Mouse (Mus musculus) heart, postnatal 0 days (tissue): ENCODE data around the gene Schip1. TPM values are rescaled to one million over a fixed set of nuclear protein-coding genes. Genes with fewer than 3 reads are reported as not detected.

Experiments
- ATAC-seq: fragments of 200-750 bp; cut with Nextera tagmentation; 2 replicates; pipeline ENCODE4 v1.8.0; 2017; ENCODE audit warnings: low read depth, moderate number of reproducible peaks, moderate library complexity; ENCODE audit not compliant: insufficient read depth
- DNase-seq: peaks from one replicate; pipeline ENCODE4 v3.0.0-alpha.2; 2016; ENCODE audit warnings: low spot score
- H3K27ac ChIP-seq: fragments of 300-500 bp; sonication (generic); 2 replicates; pipeline ENCODE4 v1.5.1; 2014; ENCODE audit warnings: low read depth, mild to moderate bottlenecking
- H3K27me3 ChIP-seq: fragments of 300-500 bp; sonication (generic); 2 replicates; pipeline ENCODE4 v1.6.1; 2014; ENCODE audit warnings: low read length, mixed read lengths; ENCODE audit not compliant: control insufficient read depth, insufficient read depth
- H3K36me3 ChIP-seq: fragments of 300-500 bp; sonication (generic); replicated peaks from 2 replicates; pipeline ENCODE4 v1.6.1; 2014; ENCODE audit warnings: low read length, mixed read lengths; ENCODE audit not compliant: control insufficient read depth, insufficient read depth
- H3K4me1 ChIP-seq: fragments of 300-500 bp; sonication (generic); 2 replicates; pipeline ENCODE4 v1.6.1; 2014; ENCODE audit warnings: antibody characterized with exemption; ENCODE audit not compliant: control insufficient read depth, insufficient read depth
- H3K4me2 ChIP-seq: fragments of 300-500 bp; sonication (generic); 2 replicates; pipeline ENCODE4 v1.6.1; 2014; ENCODE audit warnings: low read depth, mild to moderate bottlenecking, low read length, moderate library complexity
- H3K4me3 ChIP-seq: fragments of 300-500 bp; sonication (generic); 2 replicates; pipeline ENCODE4 v1.5.1; 2014; ENCODE audit warnings: low read depth, low read length
- H3K9ac ChIP-seq: fragments of 300-500 bp; sonication (generic); replicated peaks from 2 replicates; pipeline ENCODE4 v1.6.1; 2014; ENCODE audit warnings: low read depth, low read length, mixed read lengths
- H3K9me3 ChIP-seq: fragments of 300-500 bp; sonication (generic); replicated peaks from 2 replicates; pipeline ENCODE4 v1.6.1; 2016; ENCODE audit warnings: low read length; ENCODE audit not compliant: control insufficient read depth
- CTCF ChIP-seq: IDR thresholded peaks from 2 replicates; pipeline ENCODE4 v1.5.1; 2016; ENCODE audit warnings: antibody characterized with exemption, control low read depth, low read depth
- EP300 ChIP-seq: IDR thresholded peaks from 2 replicates; pipeline ENCODE4 v1.6.1; 2016; ENCODE audit warnings: antibody characterized with exemption, low read depth
- WGBS: fragments of 180-500 bp; shearing (Covaris S2); extraction: QIAGEN DNeasy Blood & Tissue Kit; methylation state at CpG from one replicate; pipeline ENCODE4 v1.1.7; 2014; 5-methylcytosine and 5-hydroxymethylcytosine counted together
- polyA plus RNA-seq: library from polyadenylated mRNA; unstranded; fragments of >200 nt; fragmentation: Nextera tagmentation; extraction: Ambion mirVana; gene quantifications from 2 replicates; pipeline ENCODE4 v1.2.1, GENCODE M21; 2015
- total RNA-seq: library from RNA; depleted of rRNA; stranded (reverse); fragments of >200 nt; gene quantifications from 2 replicates; pipeline ENCODE4 v1.2.3, GENCODE M21; 2014; ENCODE audit warnings: low replicate concordance

Gene Schip1
- total and polyA plus RNA-seq, 2 experiments from 2014 or later = 58.4 to 74.3 TPM

- no peaks in the 10 kb centered on the region for H3K9me3 ChIP-seq
- peak; percentile 43 for DNase-seq
- H3K4me3 ChIP-seq = no peak overlapping the region
- TF ChIP-seq EP300 (no peak), CTCF (no peak)
- H3K9ac ChIP-seq = 0 out of 2 replicates have a peak overlapping the region, but pooled peaks have one; percentile 3
- ATAC-seq = no peak
- no peak overlapping the region for H3K4me2 ChIP-seq
- H3K27ac ChIP-seq = peak overlapping the region; percentile 84
- 47% methylated on average over 10 of the region's 10 CpGs for WGBS
- H3K4me1 ChIP-seq = peaks cover 77% of the 10 kb centered on the region
- H3K27me3 ChIP-seq = no peaks in the 10 kb centered on the region
- 0 out of 2 replicates have a peak, but pooled peaks cover 4% of the 10 kb centered on the region for H3K36me3 ChIP-seq
These were observed 523.1 kb downstream of the Schip1 start for GRCm38 (mm10) chr3:68587567-68588245.

- Histone ChIP-seq H3K4me2 (no peak overlapping the region), H3K36me3 (0 out of 2 replicates have a peak, but pooled peaks cover 4% of the 10 kb centered on the region), H3K4me3 (no peak overlapping the region), H3K9ac (no peak overlapping the region), H3K27me3 (no peaks in the 10 kb centered on the region), H3K4me1 (peaks cover 65% of the 10 kb centered on the region), H3K9me3 (no peaks in the 10 kb centered on the region), H3K27ac (peak overlapping the region; percentile 84)
- peak; percentile 57 for DNase-seq
- WGBS = 40% methylated on average over 9 of the region's 9 CpGs
- peak; percentile 68 for ATAC-seq
- TF ChIP-seq EP300 (0 out of 2 replicates have a peak, but pooled peaks have one; percentile 19), CTCF (no peak)
These were observed 524.7 kb downstream of the Schip1 start for GRCm38 (mm10) chr3:68589220-68589840.

GRCm38 (mm10) chr3:68590436-68590835 lies 525.8 kb downstream of the Schip1 start:
- 81% methylated on average over 8 of the region's 8 CpGs for WGBS
- no peaks in the 10 kb centered on the region for H3K27me3 ChIP-seq
- H3K4me3 ChIP-seq = no peak overlapping the region
- TF ChIP-seq EP300 (no peak), CTCF (no peak)
- no peak overlapping the region for H3K9ac ChIP-seq
- peaks cover 57% of the 10 kb centered on the region for H3K4me1 ChIP-seq
- no peak overlapping the region for H3K4me2 ChIP-seq
- no peak overlapping the region for H3K27ac ChIP-seq
- no peak for ATAC-seq
- DNase-seq = no peak
- H3K9me3 ChIP-seq = no peaks in the 10 kb centered on the region
- H3K36me3 ChIP-seq = 0 out of 2 replicates have a peak, but pooled peaks cover 4% of the 10 kb centered on the region

- H3K4me1 ChIP-seq = peaks cover 36% of the 10 kb centered on the region
- WGBS = 86% methylated on average over 10 of the region's 10 CpGs
- no peaks in the 10 kb centered on the region for H3K9me3 ChIP-seq
- DNase-seq (no peak), ATAC-seq (no peak)
- TF ChIP-seq CTCF (no peak), EP300 (no peak)
- H3K4me3 ChIP-seq = no peak overlapping the region
- H3K36me3 ChIP-seq = 0 out of 2 replicates have a peak, but pooled peaks cover 16% of the 10 kb centered on the region
- H3K9ac ChIP-seq = no peak overlapping the region
- no peak overlapping the region for H3K27ac ChIP-seq
- H3K4me2 ChIP-seq = no peak overlapping the region
- no peaks in the 10 kb centered on the region for H3K27me3 ChIP-seq
These were observed 528.0 kb downstream of the Schip1 start for GRCm38 (mm10) chr3:68592575-68592974.

GRCm38 (mm10) chr3:68593073-68593867 lies 528.7 kb downstream of the Schip1 start:
- H3K36me3 ChIP-seq = 0 out of 2 replicates have a peak, but pooled peaks cover 16% of the 10 kb centered on the region
- H3K27me3 ChIP-seq = no peaks in the 10 kb centered on the region
- TF ChIP-seq CTCF (no peak), EP300 (no peak)
- H3K4me2 ChIP-seq = no peak overlapping the region
- no peak overlapping the region for H3K4me3 ChIP-seq
- WGBS = 81% methylated on average over 12 of the region's 12 CpGs
- DNase-seq = no peak
- ATAC-seq = no peak
- no peaks in the 10 kb centered on the region for H3K9me3 ChIP-seq
- no peak overlapping the region for H3K9ac ChIP-seq
- no peak overlapping the region; the same call in 1 of the 2 replicates for H3K27ac ChIP-seq
- H3K4me1 ChIP-seq = peaks cover 29% of the 10 kb centered on the region
